Mouse (Mus musculus): ENCODE measurements around the gene Adal. TPM values are rescaled to one million over a fixed set of nuclear protein-coding genes. Genes with fewer than 3 reads are reported as not detected.

Adal gene
- total RNA-seq, 2 experiments from 2014 or later, result 9.2 to 10.4 TPM

DNA sequence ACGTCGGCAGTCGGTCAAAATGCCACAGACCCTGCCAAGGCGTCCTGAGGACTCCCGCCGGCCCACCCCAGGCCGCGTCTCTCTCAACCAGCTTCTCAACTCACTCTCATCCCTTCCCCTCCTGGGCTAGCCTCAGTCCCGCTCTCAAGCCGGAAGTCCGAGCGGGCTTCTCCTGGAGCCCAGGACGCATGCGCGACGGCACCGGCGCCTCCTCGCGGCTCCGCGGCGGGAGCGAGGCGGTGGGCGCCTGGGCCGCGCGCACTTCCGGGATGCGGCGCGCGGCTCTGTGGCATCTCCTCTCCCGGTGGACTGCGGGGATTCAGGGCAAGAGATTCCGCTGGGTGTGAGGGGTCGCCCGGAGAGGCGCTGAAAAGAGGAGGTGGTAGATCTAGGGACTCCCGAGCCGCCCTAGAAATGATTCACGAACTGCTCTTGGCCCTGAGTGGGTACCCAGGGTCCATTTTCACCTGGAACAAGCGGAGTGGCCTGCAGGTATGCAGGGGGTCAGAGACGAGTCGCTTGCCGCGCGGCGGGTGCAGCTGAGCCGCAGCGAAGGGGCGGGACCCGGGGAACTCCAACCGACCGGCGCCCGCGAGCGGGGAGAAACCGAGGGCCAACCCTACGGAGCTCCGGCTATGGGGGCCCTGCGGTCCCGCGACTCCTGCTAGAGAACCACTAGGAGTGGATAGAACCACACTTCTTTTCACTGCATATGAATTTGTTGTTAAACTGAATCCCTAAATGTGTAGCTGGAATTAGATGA, 30.9 kb downstream of the Adal start, which contains the start of gene Zscan29:
Gene Zscan29, minus strand, starts transcription at position 146 of the 763 bp plus-strand sequence.
- peak; percentile 81 for ATAC-seq (replicated peaks; ENCODE audit: poor library complexity, severe bottlenecking)

GRCm38 (mm10) chr2:121178828-121179479, 38.7 kb downstream of the Adal start:
- no peak for ATAC-seq (replicated peaks; ENCODE audit: poor library complexity, severe bottlenecking)

DNA sequence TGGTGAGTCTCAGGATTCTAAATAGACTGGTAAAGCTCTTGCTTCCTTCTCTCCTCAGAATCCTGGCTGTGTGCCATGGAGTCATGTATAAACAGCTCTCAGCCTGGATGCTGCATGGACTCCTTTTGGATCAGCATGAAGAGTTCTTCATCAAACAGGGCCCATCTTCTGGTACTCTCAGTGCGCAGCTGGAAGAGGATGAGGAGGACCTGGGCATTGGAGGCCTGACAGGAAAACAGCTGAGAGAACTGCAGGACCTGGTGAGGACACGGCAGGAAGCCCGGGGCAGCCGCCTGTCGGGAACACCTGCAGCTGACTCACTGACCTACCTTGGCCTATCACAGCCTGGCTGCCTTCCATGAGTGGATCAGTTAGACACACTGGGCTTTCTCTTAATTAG, 43.2 kb downstream of the Adal start:
- ATAC-seq (replicated peaks; ENCODE audit: poor library complexity, severe bottlenecking), result no peak

DNA sequence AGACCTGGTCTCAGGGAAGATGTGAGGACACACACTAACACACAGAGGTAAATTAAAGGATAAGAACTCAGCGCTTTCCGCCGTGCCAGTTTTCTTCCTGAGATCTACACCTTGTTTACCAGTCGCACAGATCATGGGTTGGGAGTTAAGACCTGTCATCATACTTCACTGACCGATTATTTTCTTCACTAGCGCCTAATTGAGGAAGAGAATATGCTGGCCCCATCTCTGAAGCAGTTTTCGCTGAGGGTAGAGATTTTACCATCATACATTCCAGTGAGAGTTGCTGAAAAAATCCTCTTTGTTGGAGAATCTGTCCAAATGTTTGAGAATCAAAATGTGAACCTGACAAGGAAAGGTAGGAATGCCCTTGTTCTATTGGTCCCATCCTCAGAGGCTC, 43.9 kb downstream of the Adal start:
- ATAC-seq (replicated peaks; ENCODE audit: poor library complexity, severe bottlenecking), result no peak

DNA sequence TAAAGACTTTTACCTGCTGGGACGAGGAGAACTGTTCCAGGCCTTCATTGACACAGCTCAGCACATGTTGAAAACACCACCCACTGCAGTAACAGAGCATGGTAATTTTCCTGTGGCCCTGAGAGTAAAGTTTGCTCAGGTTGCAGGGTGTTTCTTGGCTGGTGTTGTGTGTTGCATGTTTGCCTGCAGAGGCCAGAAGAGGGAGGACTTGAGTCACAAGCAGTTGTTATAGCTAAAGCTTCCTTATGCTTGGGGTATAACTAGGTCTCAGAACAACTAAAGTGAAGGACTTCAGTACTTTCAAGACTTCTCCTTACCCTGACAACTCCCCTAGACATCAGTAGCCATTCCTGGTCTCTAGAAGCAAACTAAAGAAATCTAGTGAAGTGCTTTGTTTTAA, 48.3 kb downstream of the Adal start:
- ATAC-seq (replicated peaks; ENCODE audit: poor library complexity, severe bottlenecking), result no peak

GRCm38 (mm10) chr2:121195466-121195865, 55.2 kb downstream of the Adal start:
- no peak for ATAC-seq (replicated peaks; ENCODE audit: poor library complexity, severe bottlenecking)

DNA sequence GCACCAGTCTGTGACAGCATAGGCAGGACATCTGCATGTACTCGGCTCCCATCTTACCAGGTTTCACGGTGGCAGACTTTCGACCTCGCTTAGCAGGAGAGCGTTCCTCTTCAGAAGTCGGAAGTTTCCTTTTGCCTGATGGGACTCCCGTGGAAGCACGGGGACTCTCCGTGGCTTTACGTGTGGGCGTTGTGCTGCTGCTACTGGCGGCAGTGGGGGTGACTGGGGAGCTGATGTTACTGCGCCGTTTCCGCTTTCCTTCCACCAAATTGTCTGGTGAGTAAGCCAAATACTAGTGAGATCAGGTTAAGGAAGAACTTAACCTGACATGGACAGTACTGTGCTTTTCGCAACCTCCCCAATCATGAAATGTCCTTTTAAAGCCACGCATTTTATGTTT, 64.0 kb downstream of the Adal start:
- ATAC-seq (replicated peaks; ENCODE audit: poor library complexity, severe bottlenecking), result no peak

Other genes with a start within 250 kb of the Adal start
- 26.0 and 29.1 TPM in 2 replicates for gene Ubr1, start 169.7 kb upstream of the Adal start, total RNA-seq (2014; fragmentation: Nextera tagmentation)
- gene Ubr1, start 169.7 kb upstream of the Adal start, total RNA-seq (2017), result 26.0 and 33.2 TPM in 2 replicates
- gene Tmem62, start 163.4 kb upstream of the Adal start, total RNA-seq (2014; fragmentation: Nextera tagmentation), result 5.1 and 6.5 TPM in 2 replicates
- 11.0 and 18.7 TPM in 2 replicates for gene Tmem62, start 163.4 kb upstream of the Adal start, total RNA-seq (2017)
- 27.0 and 35.7 TPM in 2 replicates for gene Ccndbp1, start 132.0 kb upstream of the Adal start, total RNA-seq (2014; fragmentation: Nextera tagmentation)
- gene Ccndbp1, start 132.0 kb upstream of the Adal start, total RNA-seq (2017), result 30.5 and 40.2 TPM in 2 replicates
- gene Epb42, start 103.4 kb upstream of the Adal start, total RNA-seq (2014; fragmentation: Nextera tagmentation), result not detected in 2 replicates
- not detected in 2 replicates for gene Epb42, start 103.4 kb upstream of the Adal start, total RNA-seq (2017)
- gene Tgm5, start 54.6 kb upstream of the Adal start, total RNA-seq (2014; fragmentation: Nextera tagmentation), result not detected in 2 replicates
- not detected in 2 replicates for gene Tgm5, start 54.6 kb upstream of the Adal start, total RNA-seq (2017)
- gene Tgm7, start 30.6 kb upstream of the Adal start, total RNA-seq (2014; fragmentation: Nextera tagmentation), result not detected in 2 replicates
- gene Tgm7, start 30.6 kb upstream of the Adal start, total RNA-seq (2017), result not detected in 2 replicates
- 6.6 and 9.7 TPM in 2 replicates for gene Lcmt2, start 225 bp downstream of the Adal start, total RNA-seq (2014; fragmentation: Nextera tagmentation)
- gene Lcmt2, start 225 bp downstream of the Adal start, total RNA-seq (2017), result 6.6 and 7.3 TPM in 2 replicates
- gene Tubgcp4, start 30.2 kb downstream of the Adal start, total RNA-seq (2014; fragmentation: Nextera tagmentation), result 48.4 and 60.8 TPM in 2 replicates
- gene Tubgcp4, start 30.2 kb downstream of the Adal start, total RNA-seq (2017), result 27.0 and 36.1 TPM in 2 replicates
- gene Zscan29, start 30.7 kb downstream of the Adal start, total RNA-seq (2014; fragmentation: Nextera tagmentation), result 14.1 and 21.9 TPM in 2 replicates
- 23.0 and 23.8 TPM in 2 replicates for gene Zscan29, start 30.7 kb downstream of the Adal start, total RNA-seq (2017)
- 30.9 and 43.3 TPM in 2 replicates for gene Trp53bp1, start 131.0 kb downstream of the Adal start, total RNA-seq (2014; fragmentation: Nextera tagmentation)
- 33.3 and 43.6 TPM in 2 replicates for gene Trp53bp1, start 131.0 kb downstream of the Adal start, total RNA-seq (2017)
- gene Map1a, start 149.2 kb downstream of the Adal start, total RNA-seq (2014; fragmentation: Nextera tagmentation), result not detected in 2 replicates
- 0.04 TPM in 1 of 2 replicates, not detected in the other for gene Map1a, start 149.2 kb downstream of the Adal start, total RNA-seq (2017)
- gene Ppip5k1, start 215.0 kb downstream of the Adal start, total RNA-seq (2014; fragmentation: Nextera tagmentation), result 11.0 and 15.1 TPM in 2 replicates
- gene Ppip5k1, start 215.0 kb downstream of the Adal start, total RNA-seq (2017), result 8.4 and 10.3 TPM in 2 replicates
- gene Ckmt1, start 217.3 kb downstream of the Adal start, total RNA-seq (2014; fragmentation: Nextera tagmentation), result not detected in 2 replicates
- gene Ckmt1, start 217.3 kb downstream of the Adal start, total RNA-seq (2017), result not detected in 2 replicates
- not detected in 2 replicates for gene Strc, start 246.7 kb downstream of the Adal start, total RNA-seq (2014; fragmentation: Nextera tagmentation)
- not detected in 2 replicates for gene Strc, start 246.7 kb downstream of the Adal start, total RNA-seq (2017)